Mouse (Mus musculus) brain, embryonic 14.5 days (tissue): ENCODE results near the gene Rbpj.

ENCODE experiments used
- CTCF ChIP-seq: fragments of 200-500 bp; IDR thresholded peaks from 2 replicates; pipeline ENCODE4 v1.5.1; 2012; ENCODE audit warnings: inconsistent platforms, mild to moderate bottlenecking, moderate library complexity, borderline replicate concordance; ENCODE audit not compliant: insufficient read depth, insufficient read length; ENCODE audit errors: extremely low read depth
- POLR2A ChIP-seq: fragments of 200-500 bp; IDR thresholded peaks from 2 replicates; pipeline ENCODE4 v1.6.1; 2012; ENCODE audit warnings: mild to moderate bottlenecking, inconsistent platforms, borderline replicate concordance; ENCODE audit not compliant: poor library complexity, insufficient read depth, insufficient read length, severe bottlenecking; ENCODE audit errors: extremely low read depth

DNA sequence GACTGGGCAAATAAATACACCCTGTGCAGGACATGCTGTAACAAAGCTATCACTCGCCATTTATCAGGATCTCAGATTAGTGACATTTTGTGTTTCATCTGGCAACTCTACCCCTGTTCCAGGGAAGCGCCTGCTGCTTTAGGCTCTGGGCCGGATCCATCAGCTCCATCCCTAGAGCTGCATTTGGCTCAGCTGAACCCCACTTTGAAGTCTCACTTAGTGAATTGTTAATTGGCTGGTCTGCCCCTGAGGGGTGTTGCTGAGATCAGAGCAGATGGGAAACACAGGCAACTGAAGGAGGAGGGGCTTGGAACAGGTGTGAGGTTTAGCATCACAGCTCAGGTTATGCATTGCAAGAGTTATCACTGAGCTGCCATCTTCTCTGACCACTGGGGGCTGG, 225.6 kb downstream of the Rbpj start:
- TF ChIP-seq POLR2A = no peak
- no peak for TF ChIP-seq CTCF
